Mouse (Mus musculus): Measurements from ENCODE around the gene Kif3b. TPM values are rescaled to one million over a fixed set of nuclear protein-coding genes. Genes with fewer than 3 reads are reported as not detected.
"Not testable (repeated sequence)": the region's sequence is repeated elsewhere in the genome, so short reads cannot be mapped to it uniquely, and the experiment has no call there.

Gene Kif3b
- polyA plus RNA-seq, 1 experiment from 2014 or later: 12.5 TPM

DNA sequence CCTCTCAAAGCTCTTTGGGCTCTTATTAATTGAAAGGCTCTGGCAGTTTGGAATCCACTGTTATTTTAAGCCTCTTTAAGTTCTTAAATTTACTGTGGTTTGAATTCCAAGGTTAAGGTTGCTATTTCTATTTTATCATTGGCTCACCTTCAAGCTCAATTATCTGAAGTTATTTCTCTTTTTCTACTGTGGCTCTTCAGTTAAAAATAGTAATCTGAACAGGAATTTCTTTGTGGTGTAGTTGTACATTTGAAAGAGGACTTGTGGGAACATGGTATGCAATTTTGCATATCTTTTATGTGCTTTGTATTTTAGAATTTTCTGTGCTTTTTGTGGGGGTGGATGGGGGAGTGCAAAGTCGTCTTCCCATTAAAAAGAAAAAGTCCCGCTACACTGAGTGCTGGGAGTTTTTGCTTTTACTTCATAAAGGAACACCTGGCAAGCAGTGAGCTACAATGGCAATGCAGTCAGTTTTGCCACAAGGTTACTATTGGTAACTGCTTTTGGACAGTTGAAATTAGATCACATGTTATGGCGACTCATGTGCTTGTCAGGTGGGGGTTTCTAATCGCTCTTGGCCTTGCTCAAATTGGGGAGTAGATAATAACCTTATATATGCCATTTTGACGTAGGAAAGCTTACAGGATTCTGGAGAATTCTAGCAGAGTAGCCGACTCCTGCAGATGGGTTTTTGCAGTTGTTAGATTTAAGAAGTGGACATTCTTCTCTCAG is 57.1 kb downstream of the Kif3b start:
- H3K9me3 ChIP-seq: no peaks in the 10 kb centered on the region
- peak overlapping the region; percentile 74 for H3K4me2 ChIP-seq (replicated peaks)
- ATAC-seq (ENCODE audit: low FRiP score, low read depth): no peak
- H3K4me3 ChIP-seq: peak overlapping the region; percentile 74
- H3K9ac ChIP-seq (replicated peaks): no peak overlapping the region
- peaks cover 10% of the 10 kb centered on the region for H3K36me3 ChIP-seq
- H3K27me3 ChIP-seq: no peaks in the 10 kb centered on the region
- WGBS: 71% methylated on average over 6 of the region's 6 CpGs
- H3K27ac ChIP-seq (replicated peaks): no peak overlapping the region
- H3K4me1 ChIP-seq: peaks cover 44% of the 10 kb centered on the region

DNA sequence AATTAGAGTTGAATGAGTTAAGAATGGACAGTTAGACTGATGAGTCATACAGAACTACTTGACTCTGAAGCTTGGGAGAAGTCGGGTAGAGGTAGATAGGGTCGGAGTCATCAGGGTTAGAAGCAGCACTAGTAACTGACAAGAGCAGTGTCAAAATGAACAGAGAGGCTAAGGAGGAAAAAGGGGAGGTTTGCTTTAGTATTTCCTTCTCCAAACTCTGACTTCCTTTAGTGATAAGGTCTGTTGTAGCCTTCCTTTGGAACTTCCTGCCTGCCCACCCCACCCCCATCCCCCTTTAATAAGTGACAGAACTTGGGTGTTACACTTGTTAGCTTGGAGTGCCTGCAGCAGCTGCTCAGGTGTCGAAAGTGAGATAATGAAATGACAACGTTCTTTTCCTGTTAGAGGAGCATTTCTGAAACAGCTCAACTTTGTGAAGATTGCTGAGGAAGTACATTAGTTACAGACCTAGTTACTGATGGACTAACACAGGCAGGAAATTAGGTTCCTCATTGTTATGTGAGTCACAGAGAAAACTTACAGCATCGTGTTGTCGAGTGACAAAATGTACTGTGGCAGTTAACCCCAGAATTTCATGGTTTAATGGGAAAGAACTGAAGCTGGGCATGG is 59.5 kb downstream of the Kif3b start:
- H3K27me3 ChIP-seq: no peaks in the 10 kb centered on the region
- WGBS: 67% methylated on average over 6 of the region's 6 CpGs
- H3K9ac ChIP-seq (replicated peaks): no peak overlapping the region
- no peak overlapping the region for H3K27ac ChIP-seq (replicated peaks)
- no peak overlapping the region for H3K4me3 ChIP-seq
- peaks cover 25% of the 10 kb centered on the region for H3K36me3 ChIP-seq
- no peaks in the 10 kb centered on the region for H3K9me3 ChIP-seq
- no peak for ATAC-seq (ENCODE audit: low FRiP score, low read depth)
- peaks cover 36% of the 10 kb centered on the region for H3K4me1 ChIP-seq
- H3K4me2 ChIP-seq (replicated peaks): no peak overlapping the region

- Histone ChIP-seq H3K9me3 (no peaks in the 10 kb centered on the region), H3K4me1 (peaks cover 18% of the 10 kb centered on the region), H3K36me3 (peaks cover 60% of the 10 kb centered on the region), H3K27ac (replicated peaks) (no peak overlapping the region), H3K27me3 (no peaks in the 10 kb centered on the region), H3K4me3 (no peak overlapping the region), H3K4me2 (replicated peaks) (no peak overlapping the region), H3K9ac (replicated peaks) (no peak overlapping the region)
- 94% methylated on average over 2 of the region's 2 CpGs for WGBS
- ATAC-seq (ENCODE audit: low FRiP score, low read depth): no peak
Measured at GRCm38 (mm10) chr2:153354648-153355047, 63.4 kb downstream of the Kif3b start.

- no peak for ATAC-seq (ENCODE audit: low FRiP score, low read depth)
- H3K27ac ChIP-seq (replicated peaks): no peak overlapping the region
- no peaks in the 10 kb centered on the region for H3K4me1 ChIP-seq
- H3K27me3 ChIP-seq: no peaks in the 10 kb centered on the region
- H3K4me2 ChIP-seq (replicated peaks): no peak overlapping the region
- peaks cover 77% of the 10 kb centered on the region for H3K36me3 ChIP-seq
- no peaks in the 10 kb centered on the region for H3K9me3 ChIP-seq
- WGBS: 94% methylated on average over 4 of the region's 4 CpGs
- H3K4me3 ChIP-seq: no peak overlapping the region
- H3K9ac ChIP-seq (replicated peaks): no peak overlapping the region
Measured at GRCm38 (mm10) chr2:153356784-153357183, 65.6 kb downstream of the Kif3b start.

DNA sequence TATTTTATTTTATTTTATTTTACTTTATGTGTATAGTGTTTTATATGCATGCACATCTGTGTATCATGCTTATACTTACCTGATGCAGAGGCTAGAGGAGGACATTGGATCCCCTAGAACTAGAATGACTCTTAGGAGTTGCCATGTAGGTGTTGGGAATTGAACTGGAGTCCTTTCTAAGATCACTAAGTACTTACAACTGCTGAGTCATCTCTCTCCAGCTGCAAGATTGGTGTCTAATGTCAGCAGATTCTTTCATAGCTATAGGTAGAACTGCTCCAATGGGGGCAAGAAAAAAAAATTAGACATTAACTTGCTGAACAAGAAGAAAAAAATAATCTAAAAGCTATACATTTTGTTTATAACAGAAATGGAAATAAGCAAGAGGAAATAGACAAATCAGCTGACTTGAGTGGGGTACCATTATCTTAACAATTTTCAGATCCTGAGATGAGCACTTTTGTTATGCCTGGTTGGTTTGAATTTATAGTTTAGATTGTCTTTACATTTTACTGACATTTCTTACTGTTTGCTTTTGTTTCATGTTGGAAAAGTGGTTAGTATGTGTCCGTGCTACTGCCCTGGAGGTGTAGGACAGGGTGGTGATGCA is 70.0 kb downstream of the Kif3b start:
- ATAC-seq (ENCODE audit: low FRiP score, low read depth): no peak

GRCm38 (mm10) chr2:153364531-153364930 is 73.3 kb downstream of the Kif3b start:
- H3K9ac ChIP-seq (replicated peaks); H3K4me2 ChIP-seq (replicated peaks); H3K4me3 ChIP-seq; H3K27ac ChIP-seq (replicated peaks); ATAC-seq (ENCODE audit: low FRiP score, low read depth); H3K27me3 ChIP-seq; H3K9me3 ChIP-seq; H3K4me1 ChIP-seq: not testable (repeated sequence)
- H3K36me3 ChIP-seq: peaks cover 77% of the 10 kb centered on the region
- 92% methylated on average over 14 of the region's 14 CpGs for WGBS

More for the DNA sequence above, 70.0 kb downstream of the Kif3b start:
- H3K27ac ChIP-seq (replicated peaks): no peak overlapping the region
- no peak overlapping the region for H3K4me2 ChIP-seq (replicated peaks)
- peaks cover 82% of the 10 kb centered on the region for H3K36me3 ChIP-seq
- 89% methylated on average over 1 of the region's 1 CpGs for WGBS
- no peaks in the 10 kb centered on the region for H3K9me3 ChIP-seq
- no peaks in the 10 kb centered on the region for H3K27me3 ChIP-seq
- no peaks in the 10 kb centered on the region for H3K4me1 ChIP-seq
- H3K9ac ChIP-seq (replicated peaks): no peak overlapping the region
- no peak overlapping the region for H3K4me3 ChIP-seq

GRCm38 (mm10) chr2:153370871-153371270 is 79.7 kb downstream of the Kif3b start:
- Histone ChIP-seq H3K4me3 (no peak overlapping the region), H3K9ac (replicated peaks) (no peak overlapping the region), H3K4me1 (no peaks in the 10 kb centered on the region), H3K9me3 (no peaks in the 10 kb centered on the region), H3K27ac (replicated peaks) (no peak overlapping the region), H3K4me2 (replicated peaks) (no peak overlapping the region), H3K27me3 (no peaks in the 10 kb centered on the region), H3K36me3 (peaks cover 27% of the 10 kb centered on the region)
- no peak for ATAC-seq (ENCODE audit: low FRiP score, low read depth)

- H3K4me1 ChIP-seq: no peaks in the 10 kb centered on the region
- ATAC-seq (ENCODE audit: low FRiP score, low read depth): no peak
- no peak overlapping the region for H3K9ac ChIP-seq (replicated peaks)
- no peak overlapping the region for H3K27ac ChIP-seq (replicated peaks)
- H3K4me2 ChIP-seq (replicated peaks): no peak overlapping the region
- no peaks in the 10 kb centered on the region for H3K27me3 ChIP-seq
- 91% methylated on average over 2 of the region's 2 CpGs for WGBS
- H3K36me3 ChIP-seq: peaks cover 11% of the 10 kb centered on the region; the same call in 1 of the 2 replicates
- no peaks in the 10 kb centered on the region for H3K9me3 ChIP-seq
- H3K4me3 ChIP-seq: no peak overlapping the region
Measured at GRCm38 (mm10) chr2:153375380-153375779, 84.2 kb downstream of the Kif3b start.

DNA sequence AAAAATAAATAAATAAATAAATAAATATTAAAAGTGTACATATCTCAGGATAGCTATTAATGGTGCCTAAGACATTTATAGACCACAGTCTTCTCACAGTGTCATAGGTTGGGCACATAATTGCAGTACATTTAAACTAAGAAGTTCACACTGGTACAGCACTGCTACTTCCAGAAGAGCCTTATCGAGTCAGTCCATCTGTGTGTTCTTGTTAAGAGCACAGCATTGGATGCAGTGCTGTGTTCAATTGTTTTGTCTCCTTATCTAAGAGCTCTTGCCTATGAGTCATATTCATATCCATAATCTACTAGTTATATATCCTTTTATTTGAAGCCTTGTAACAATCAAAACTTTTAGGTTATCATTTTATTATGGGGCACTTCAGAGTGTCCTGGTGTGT is 89.3 kb downstream of the Kif3b start:
- Histone ChIP-seq H3K27me3 (no peaks in the 10 kb centered on the region), H3K36me3 (peaks cover 34% of the 10 kb centered on the region), H3K27ac (replicated peaks) (no peak overlapping the region), H3K4me2 (replicated peaks) (no peak overlapping the region), H3K4me1 (no peaks in the 10 kb centered on the region), H3K9ac (replicated peaks) (no peak overlapping the region), H3K9me3 (no peaks in the 10 kb centered on the region), H3K4me3 (no peak overlapping the region)
- WGBS: 100% methylated on average over 1 of the region's 1 CpGs
- ATAC-seq (ENCODE audit: low FRiP score, low read depth): no peak

Other genes starting within 250 kb of the Kif3b start
- gene Ccm2l, start 225.5 kb upstream of the Kif3b start, polyA plus RNA-seq (2016; fragmentation: Nextera tagmentation; extraction: Ambion mirVana): 2.6 and 2.7 TPM in 2 replicates
- gene Hck, start 182.9 kb upstream of the Kif3b start, polyA plus RNA-seq (2016; fragmentation: Nextera tagmentation; extraction: Ambion mirVana): 1.8 and 2.4 TPM in 2 replicates
- gene Tm9sf4, start 130.1 kb upstream of the Kif3b start, polyA plus RNA-seq (2016; fragmentation: Nextera tagmentation; extraction: Ambion mirVana): 84.0 and 90.2 TPM in 2 replicates
- gene Tspyl3, start 66.0 kb upstream of the Kif3b start, polyA plus RNA-seq (2016; fragmentation: Nextera tagmentation; extraction: Ambion mirVana): 10.4 and 11.7 TPM in 2 replicates
- 20.4 and 23.7 TPM in 2 replicates for gene Plagl2, start 50.0 kb upstream of the Kif3b start, polyA plus RNA-seq (2016; fragmentation: Nextera tagmentation; extraction: Ambion mirVana)
- 6.2 and 6.4 TPM in 2 replicates for gene Pofut1, start 49.9 kb upstream of the Kif3b start, polyA plus RNA-seq (2016; fragmentation: Nextera tagmentation; extraction: Ambion mirVana)
- gene Asxl1, start 54.4 kb downstream of the Kif3b start, polyA plus RNA-seq (2016; fragmentation: Nextera tagmentation; extraction: Ambion mirVana): 16.4 and 18.2 TPM in 2 replicates
- gene 4930404H24Rik, start 201.4 kb downstream of the Kif3b start, polyA plus RNA-seq (2016; fragmentation: Nextera tagmentation; extraction: Ambion mirVana): not detected in 2 replicates
- gene Nol4l, start 238.6 kb downstream of the Kif3b start, polyA plus RNA-seq (2016; fragmentation: Nextera tagmentation; extraction: Ambion mirVana): 31.8 and 32.7 TPM in 2 replicates